Comparison of ENCODE assay signal across 10 mouse cellular contexts in the genomic region with DNA sequence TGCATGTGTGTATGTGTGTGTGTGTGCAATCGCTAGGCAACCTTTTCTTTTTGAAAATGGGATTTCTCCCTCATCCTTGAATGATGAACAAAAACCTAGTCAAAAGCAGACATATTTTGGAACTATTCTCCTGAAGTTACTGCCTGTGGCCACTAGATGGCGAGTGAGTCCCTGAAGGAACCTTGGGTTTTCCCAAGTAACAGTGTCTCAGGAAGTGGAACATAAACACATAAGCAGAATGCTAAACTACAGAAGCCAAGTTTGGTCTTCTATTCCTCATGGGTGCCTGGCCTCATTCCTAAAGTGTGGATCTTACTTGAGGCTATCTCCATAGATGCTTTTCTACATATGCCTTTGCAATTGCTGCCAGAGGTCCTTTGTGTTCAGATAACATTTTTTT. TPM values are rescaled to one million over a fixed set of nuclear protein-coding genes. Genes with fewer than 3 reads are reported as not detected.
DNase-seq lines count a peak whose midpoint lies in the region; ATAC-seq and TF ChIP-seq lines count a peak whose summit lies in the region.
"Had no signal": no experiment of that assay in that cellular context is flagged by ENCODE, and none has a peak within 500 bp of the region (broad histone marks: within the 10 kb centered on the region; RNA-seq: fewer than 3 reads in every experiment).

No protein-coding gene starts in this region.

- H3K4me1 ChIP-seq in heart, adult 2 months (ENCODE audit: control insufficient read depth, insufficient read depth, low read length) = no peaks in the 10 kb centered on the region
- no peaks in the 10 kb centered on the region; the same call in 1 of the 2 replicates for H3K4me1 ChIP-seq in heart, embryonic 10.5 days
- H3K4me1 ChIP-seq in G1E (ENCODE audit: insufficient read depth, low read depth, low read length) = peaks cover 64% of the 10 kb centered on the region
- no peaks in the 10 kb centered on the region for H3K4me1 ChIP-seq in heart, postnatal 0 days (ENCODE audit: control insufficient read depth, insufficient read depth)
- H3K4me1 ChIP-seq in midbrain, embryonic 13.5 days (replicated peaks) = peaks cover 44% of the 10 kb centered on the region

- TF ChIP-seq CTCF in heart, adult 2 months (IDR thresholded peaks at IDR 0.05) = peak; percentile 98
- peak; percentile 25; the same call in 1 of the 2 replicates for TF ChIP-seq CTCF in G1E (IDR thresholded peaks at IDR 0.05; ENCODE audit: low read depth, low read length)
- peak; percentile 89 for TF ChIP-seq CTCF in heart, postnatal 0 days (IDR thresholded peaks at IDR 0.05; ENCODE audit: low read depth)

- no peak for ATAC-seq in G1E (ENCODE audit: extremely low read depth, insufficient number of reproducible peaks, low FRiP score, poor library complexity, severe bottlenecking)
- ATAC-seq in heart, postnatal 0 days (ENCODE audit: insufficient read depth, low read depth) = no peak
- no peak for ATAC-seq in midbrain, embryonic 13.5 days

- TF ChIP-seq EP300 in heart, adult 2 months (IDR thresholded peaks at IDR 0.05; ENCODE audit: insufficient read depth, low read depth, low read length) = no peak
- TF ChIP-seq EP300 in heart, postnatal 0 days (IDR thresholded peaks at IDR 0.05; ENCODE audit: low read depth) = no peak

- no peaks in the 10 kb centered on the region for H3K79me2 ChIP-seq in heart, adult 2 months (replicated peaks; ENCODE audit: control insufficient read depth, insufficient read depth, low read length)

- no peak overlapping the region for H3K4me3 ChIP-seq in heart, adult 2 months
- H3K4me3 ChIP-seq in heart, embryonic 10.5 days = no peak overlapping the region
- H3K4me3 ChIP-seq in G1E (ENCODE audit: low read depth, low read length) = peak overlapping the region; percentile 13; the same call in 1 of the 2 replicates
- no peak overlapping the region for H3K4me3 ChIP-seq in heart, postnatal 0 days (ENCODE audit: low read depth, low read length)
- H3K4me3 ChIP-seq in midbrain, embryonic 13.5 days (replicated peaks) = no peak overlapping the region

- H3K9me3 ChIP-seq in heart, embryonic 10.5 days = no peaks in the 10 kb centered on the region
- H3K9me3 ChIP-seq in G1E (replicated peaks) = no peaks in the 10 kb centered on the region
- no peaks in the 10 kb centered on the region for H3K9me3 ChIP-seq in heart, postnatal 0 days (replicated peaks; ENCODE audit: control insufficient read depth, low read length)
- H3K9me3 ChIP-seq in midbrain, embryonic 13.5 days = no peaks in the 10 kb centered on the region

- DNase-seq in heart, adult 2 months = peak; percentile 26 to 43
- DNase-seq in heart, embryonic 10.5 days (ENCODE audit: low spot score) = no peak
- DNase-seq in G1E (ENCODE audit: low spot score) = no peak
- peak; percentile 48 to 73 for DNase-seq in cerebellum, postnatal 25 days
- DNase-seq in heart, postnatal 0 days (ENCODE audit: low spot score) = peak; percentile 57
- peak; percentile 75 to 79 for DNase-seq in left cerebral cortex, postnatal 25 days (ENCODE audit: low spot score in 2 of 2)
- DNase-seq in thymus, postnatal 14 days = peak; percentile 48

- intact Hi-C loops in heart, adult 2 months (cut with DNase I) = loop anchor here (1.0 kb wide), 1 partner anchor 148 kb away; no protein-coding TSS in a partner anchor
- intact Hi-C loops in left cerebral cortex, postnatal 25 days (cut with DNase I) = loop anchor here (1.0 to 5.0 kb wide), 2 partner anchors 69 to 148 kb away; a partner anchor contains a TSS

- no peak overlapping the region for H3K4me2 ChIP-seq in heart, postnatal 0 days (ENCODE audit: low read depth, low read length)
- H3K4me2 ChIP-seq in midbrain, embryonic 13.5 days (replicated peaks) = no peak overlapping the region

- no peaks in the 10 kb centered on the region for H3K27me3 ChIP-seq in heart, adult 2 months (ENCODE audit: control insufficient read depth, insufficient read depth, low read length)
- no peaks in the 10 kb centered on the region for H3K27me3 ChIP-seq in heart, embryonic 10.5 days (ENCODE audit: insufficient read depth, poor library complexity, severe bottlenecking)
- no peaks in the 10 kb centered on the region for H3K27me3 ChIP-seq in G1E (ENCODE audit: insufficient read depth, low read length)
- no peaks in the 10 kb centered on the region for H3K27me3 ChIP-seq in heart, postnatal 0 days (ENCODE audit: control insufficient read depth, insufficient read depth, low read length)
- H3K27me3 ChIP-seq in midbrain, embryonic 13.5 days = no peaks in the 10 kb centered on the region

- 20% methylated on average over 2 of the region's 2 CpGs for WGBS in heart, adult 2 months
- WGBS in heart, embryonic 10.5 days = 22% methylated on average over 2 of the region's 2 CpGs
- WGBS in heart, postnatal 0 days = 13% methylated on average over 2 of the region's 2 CpGs
- 16% methylated on average over 2 of the region's 2 CpGs for WGBS in midbrain, embryonic 13.5 days

- no peaks in the 10 kb centered on the region for H3K36me3 ChIP-seq in heart, adult 2 months (ENCODE audit: control insufficient read depth, insufficient read depth, low read length)
- H3K36me3 ChIP-seq in heart, embryonic 10.5 days = peaks cover 22% of the 10 kb centered on the region
- H3K36me3 ChIP-seq in G1E (replicated peaks) = peaks cover 61% of the 10 kb centered on the region
- peaks cover 21% of the 10 kb centered on the region for H3K36me3 ChIP-seq in heart, postnatal 0 days (replicated peaks; ENCODE audit: control insufficient read depth, insufficient read depth, low read length)
- H3K36me3 ChIP-seq in midbrain, embryonic 13.5 days = peaks cover 47% of the 10 kb centered on the region

- no peak for TF ChIP-seq POLR2A in heart, adult 2 months (IDR thresholded peaks at IDR 0.05; ENCODE audit: insufficient read depth, low read depth, low read length)

- H3K27ac ChIP-seq in heart, adult 2 months = no peak overlapping the region
- no peak overlapping the region for H3K27ac ChIP-seq in heart, embryonic 10.5 days
- H3K27ac ChIP-seq in heart, postnatal 0 days (ENCODE audit: low read depth) = no peak overlapping the region
- peak overlapping the region; percentile 32; the same call in 1 of the 2 replicates for H3K27ac ChIP-seq in midbrain, embryonic 13.5 days

- no peak overlapping the region for H3K9ac ChIP-seq in heart, adult 2 months (ENCODE audit: low read depth, low read length)
- H3K9ac ChIP-seq in heart, postnatal 0 days (replicated peaks; ENCODE audit: low read depth, low read length) = no peak overlapping the region
- no peak overlapping the region for H3K9ac ChIP-seq in midbrain, embryonic 13.5 days (replicated peaks)

RNA-seq across cellular contexts. Expression of a gene that starts 22.4 kb away (rescaled TPM):
- not detected for total RNA-seq in heart, adult 2 months (2021)
- polyA plus RNA-seq in heart, adult 2 months (2012; rRNA removed) = not detected in 2 replicates
- not detected in 2 replicates for polyA plus RNA-seq in heart, embryonic 10.5 days (2016; fragmentation: Nextera tagmentation; extraction: Ambion mirVana)
- total RNA-seq in G1E (2014; fragmentation: Nextera tagmentation) (not detected in 2 replicates), G1E (2017) (not detected in 2 replicates)
- not detected in 2 replicates for polyA plus RNA-seq in G1E (2012)
- total RNA-seq in heart, postnatal 0 days (2014; rRNA removed; ENCODE audit: low replicate concordance) = not detected in 2 replicates
- not detected in 2 replicates for polyA plus RNA-seq in heart, postnatal 0 days (2015; fragmentation: Nextera tagmentation; extraction: Ambion mirVana)
- total RNA-seq in left cerebral cortex, postnatal 25 days (2021) = not detected
- polyA plus RNA-seq in midbrain, embryonic 13.5 days (2015; fragmentation: Nextera tagmentation; extraction: Ambion mirVana) = not detected in 2 replicates
- total RNA-seq: layer of hippocampus, postnatal 25 days had no signal
- polyA plus RNA-seq: stomach, embryonic 16.5 days had no signal

Comparison
In these comparisons a context has a peak if more than half of its experiments do, and no peak if none do; other contexts are left out.
1. DNase-seq: peak in heart, adult 2 months (2 of 2), cerebellum, postnatal 25 days (2 of 2), heart, postnatal 0 days (single experiment), left cerebral cortex, postnatal 25 days (2 of 2) and thymus, postnatal 14 days (single experiment); none in heart, embryonic 10.5 days (single experiment) and G1E (single experiment).
2. CTCF ChIP-seq: peak in every context shown above with its lines; median percentile 98 in heart, adult 2 months; 89 in heart, postnatal 0 days; 25 in G1E.